Mouse (Mus musculus): ENCODE measurements around the gene Slc13a2. TPM values are rescaled to one million over a fixed set of nuclear protein-coding genes. Genes with fewer than 3 reads are reported as not detected.

The Slc13a2 gene
- 0.04 TPM in 1 of 2 replicates, not detected in the other for polyA plus RNA-seq (2012; rRNA removed)

DNA sequence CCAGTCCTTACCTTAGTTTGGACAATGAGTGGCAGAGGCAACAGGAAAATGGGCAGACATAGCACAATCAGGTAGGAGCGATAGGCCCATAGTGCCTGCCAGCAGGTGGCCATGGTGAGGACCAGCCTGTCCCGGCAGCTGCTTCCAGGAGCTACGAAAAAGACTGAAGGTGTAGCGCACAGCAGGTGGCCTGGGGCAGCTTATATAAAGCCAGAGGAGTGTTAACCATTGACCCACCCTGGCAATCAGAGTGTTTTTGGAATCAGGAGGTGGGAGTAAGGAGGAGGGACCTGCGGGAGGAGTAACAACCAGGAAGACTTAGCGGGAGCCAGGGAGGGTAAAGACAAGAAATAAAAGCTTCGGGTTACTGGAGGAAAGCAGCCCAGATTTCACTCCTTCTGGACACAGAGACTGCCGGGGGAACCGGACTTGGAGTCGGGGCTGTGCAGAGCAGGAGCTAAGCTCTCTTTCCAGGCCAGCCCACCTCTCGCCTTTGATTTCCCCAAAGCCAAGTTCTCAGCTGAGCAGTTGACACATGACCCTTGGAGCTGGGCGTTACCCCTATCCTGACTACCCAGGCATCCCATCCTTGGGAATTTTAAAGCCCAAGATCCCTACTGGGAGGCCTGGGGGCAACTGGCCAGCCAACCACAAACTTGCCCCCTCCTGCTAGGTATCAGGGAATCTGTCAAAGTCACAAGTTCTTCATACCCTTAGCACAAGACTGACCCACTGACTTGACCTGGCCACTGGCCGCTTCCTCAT is at the start of gene Slc13a2:
Gene Slc13a2 (minus strand): TSS at position 163 of the 765 bp plus-strand sequence.

DNA sequence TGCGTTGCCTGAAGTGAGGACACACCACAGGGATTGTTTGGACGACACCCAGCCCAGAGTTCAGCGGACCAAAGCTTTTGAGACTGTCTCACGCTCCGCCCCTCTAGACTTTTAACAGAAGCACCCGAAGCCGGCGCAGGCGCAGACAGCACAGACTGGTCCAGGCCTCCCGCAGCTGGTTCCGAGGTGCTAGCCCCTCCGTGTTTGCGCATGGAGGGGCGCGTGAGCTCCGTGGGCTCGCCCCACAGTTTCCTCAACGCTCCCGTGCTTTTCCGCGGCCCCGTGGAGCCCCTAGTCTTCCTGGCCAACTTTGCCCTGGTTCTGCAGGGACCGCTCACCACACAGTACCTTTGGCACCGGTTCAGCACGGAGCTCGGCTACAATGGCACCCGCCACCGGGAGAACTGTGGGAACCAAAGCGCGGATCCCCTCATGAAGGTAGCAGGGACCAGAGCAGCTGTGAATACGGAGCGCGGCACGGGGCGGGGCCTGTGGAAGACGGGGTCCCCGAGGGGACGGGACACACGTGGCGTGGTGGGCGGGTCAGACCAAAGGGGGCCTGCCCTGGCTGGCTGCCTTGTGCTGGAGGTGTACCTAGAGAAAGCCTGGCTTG is 43.7 kb upstream of the Slc13a2 start, which contains the start of gene Slc46a1:
Gene Slc46a1 (plus strand): TSS at position 130 of the 613 bp plus-strand sequence.

GRCm38 (mm10) chr11:78386508-78387043 is 35.4 kb downstream of the Slc13a2 start, which contains the start of gene Foxn1:
Gene Foxn1 (minus strand): TSS chr11:78386558.

Other genes with a start within 250 kb of the Slc13a2 start
- gene Nek8, start 245.5 kb downstream of the Slc13a2 start, polyA plus RNA-seq (2012; rRNA removed) = 12.9 and 16.0 TPM in 2 replicates
- gene Tlcd1, start 245.5 kb downstream of the Slc13a2 start, polyA plus RNA-seq (2012; rRNA removed) = 15.7 and 24.4 TPM in 2 replicates
- gene Rpl23a, start 238.6 kb downstream of the Slc13a2 start, polyA plus RNA-seq (2012; rRNA removed) = 2,641 and 2,838 TPM in 2 replicates
- gene Rab34, start 233.8 kb downstream of the Slc13a2 start, polyA plus RNA-seq (2012; rRNA removed) = 72.6 and 93.5 TPM in 2 replicates
- 1.4 and 2.0 TPM in 2 replicates for gene Proca1, start 228.8 kb downstream of the Slc13a2 start, polyA plus RNA-seq (2012; rRNA removed)
- gene Sdf2, start 176.5 kb downstream of the Slc13a2 start, polyA plus RNA-seq (2012; rRNA removed) = 119 and 127 TPM in 2 replicates
- 26.4 and 31.0 TPM in 2 replicates for gene Supt6, start 176.2 kb downstream of the Slc13a2 start, polyA plus RNA-seq (2012; rRNA removed)
- gene 2610507B11Rik, start 160.5 kb downstream of the Slc13a2 start, polyA plus RNA-seq (2012; rRNA removed) = 60.3 and 62.0 TPM in 2 replicates
- 0.63 and 0.88 TPM in 2 replicates for gene BC030499, start 131.4 kb downstream of the Slc13a2 start, polyA plus RNA-seq (2012; rRNA removed)
- gene Spag5, start 120.7 kb downstream of the Slc13a2 start, polyA plus RNA-seq (2012; rRNA removed) = 37.0 and 49.5 TPM in 2 replicates
- gene Aldoc, start 99.2 kb downstream of the Slc13a2 start, polyA plus RNA-seq (2012; rRNA removed) = 106 and 132 TPM in 2 replicates
- gene Pigs, start 93.8 kb downstream of the Slc13a2 start, polyA plus RNA-seq (2012; rRNA removed) = 60.2 and 69.7 TPM in 2 replicates
- gene Unc119, start 78.7 kb downstream of the Slc13a2 start, polyA plus RNA-seq (2012; rRNA removed) = 144 and 155 TPM in 2 replicates
- gene Foxn1, start 35.7 kb downstream of the Slc13a2 start, polyA plus RNA-seq (2012; rRNA removed) = 0.03 TPM in 1 of 2 replicates, not detected in the other
- 10.6 and 11.7 TPM in 2 replicates for gene Slc46a1, start 43.5 kb upstream of the Slc13a2 start, polyA plus RNA-seq (2012; rRNA removed)
- 35.2 and 38.7 TPM in 2 replicates for gene Sarm1, start 75.5 kb upstream of the Slc13a2 start, polyA plus RNA-seq (2012; rRNA removed)
- gene Vtn, start 76.9 kb upstream of the Slc13a2 start, polyA plus RNA-seq (2012; rRNA removed) = 84.3 and 85.8 TPM in 2 replicates
- 0.23 and 0.37 TPM in 2 replicates for gene Sebox, start 81.2 kb upstream of the Slc13a2 start, polyA plus RNA-seq (2012; rRNA removed)
- 70.0 and 74.8 TPM in 2 replicates for gene Tmem199, start 90.0 kb upstream of the Slc13a2 start, polyA plus RNA-seq (2012; rRNA removed)
- 113 and 120 TPM in 2 replicates for gene Poldip2, start 90.0 kb upstream of the Slc13a2 start, polyA plus RNA-seq (2012; rRNA removed)
- gene Tnfaip1, start 114.1 kb upstream of the Slc13a2 start, polyA plus RNA-seq (2012; rRNA removed) = 51.0 and 52.7 TPM in 2 replicates
- gene Ift20, start 114.1 kb upstream of the Slc13a2 start, polyA plus RNA-seq (2012; rRNA removed) = 84.4 and 94.8 TPM in 2 replicates
- gene Tmem97, start 128.6 kb upstream of the Slc13a2 start, polyA plus RNA-seq (2012; rRNA removed) = 20.2 and 23.6 TPM in 2 replicates